ENCODE assay signal across 17 mouse cellular contexts in the genomic region with DNA sequence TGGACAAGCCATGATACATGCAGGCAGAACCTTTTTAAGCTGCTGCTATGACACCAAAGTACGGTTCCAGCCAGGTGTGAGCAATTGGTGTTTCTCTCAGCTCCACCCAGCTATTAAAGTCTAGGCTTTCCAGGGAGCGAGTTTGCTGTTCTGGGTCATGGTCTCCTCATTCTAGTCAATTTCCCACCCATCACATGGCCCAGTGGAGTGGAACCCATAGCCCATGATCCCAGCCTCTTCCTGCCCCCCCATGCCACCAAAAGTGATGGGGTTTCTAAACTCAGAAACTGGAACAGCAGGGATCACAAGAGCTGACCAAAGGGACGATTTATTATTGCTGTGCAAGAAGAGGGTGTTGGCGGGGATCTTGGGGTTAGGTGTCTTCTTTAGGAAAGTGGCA.
"Had no signal": no experiment of that assay in that cellular context is flagged by ENCODE, and none has a peak within 500 bp of the region (broad histone marks: within the 10 kb centered on the region; RNA-seq: fewer than 3 reads in every experiment).

No protein-coding gene starts in this region.

- DNase-seq: lung, adult 2 months; lung, postnatal 14 days; lung, postnatal 36 days; right cerebral cortex, postnatal 14 days; thymus, adult 2 months; thymus, postnatal 25 days; thymus, postnatal 4 days had no signal

- H3K27ac ChIP-seq: lung, embryonic 15.5 days; macrophage; midbrain, embryonic 13.5 days; midbrain, embryonic 15.5 days; neural tube, embryonic 12.5 days; stomach, embryonic 15.5 days; stomach, postnatal 0 days had no signal

- H3K9me3 ChIP-seq: lung, embryonic 15.5 days; midbrain, embryonic 13.5 days; midbrain, embryonic 15.5 days; neural tube, embryonic 12.5 days; stomach, embryonic 15.5 days had no signal

- H3K4me1 ChIP-seq: lung, embryonic 15.5 days; megakaryocyte, embryonic 14.5 days; midbrain, embryonic 13.5 days; midbrain, embryonic 15.5 days; neural tube, embryonic 12.5 days; stomach, embryonic 15.5 days had no signal

- H3K4me3 ChIP-seq: lung, embryonic 15.5 days; megakaryocyte, embryonic 14.5 days; midbrain, embryonic 13.5 days; midbrain, embryonic 15.5 days; neural tube, embryonic 12.5 days; stomach, embryonic 15.5 days had no signal

- H3K36me3 ChIP-seq: lung, embryonic 15.5 days; midbrain, embryonic 13.5 days; midbrain, embryonic 15.5 days; neural tube, embryonic 12.5 days; stomach, embryonic 15.5 days had no signal

- H3K9ac ChIP-seq: lung, embryonic 15.5 days; midbrain, embryonic 13.5 days; midbrain, embryonic 15.5 days; neural tube, embryonic 12.5 days; stomach, embryonic 15.5 days had no signal

- H3K4me2 ChIP-seq: lung, embryonic 15.5 days; midbrain, embryonic 11.5 days; midbrain, embryonic 13.5 days; midbrain, embryonic 15.5 days; neural tube, embryonic 12.5 days; stomach, embryonic 15.5 days had no signal

- ATAC-seq: lung, postnatal 0 days; midbrain, embryonic 13.5 days; midbrain, embryonic 15.5 days had no signal

- H3K27me3 ChIP-seq: lung, embryonic 15.5 days; megakaryocyte, embryonic 14.5 days; midbrain, embryonic 13.5 days; midbrain, embryonic 15.5 days; neural tube, embryonic 12.5 days; stomach, embryonic 15.5 days had no signal
